Mouse (Mus musculus) limb, embryonic 15.5 days (tissue): ENCODE results near the gene Ppp1r3g. TPM values are rescaled to one million over a fixed set of nuclear protein-coding genes. Genes with fewer than 3 reads are reported as not detected.

Experiments used
- ATAC-seq: fragments of 200-750 bp; cut with Nextera tagmentation; 2 replicates; pipeline ENCODE4 v1.8.0; 2017; ENCODE audit warnings: low read depth, moderate TSS enrichment; ENCODE audit not compliant: insufficient number of reproducible peaks, low FRiP score, low TSS enrichment
- H3K27ac ChIP-seq: fragments of 300-500 bp; sonication (generic); 2 replicates; pipeline ENCODE4 v1.5.1; 2015; ENCODE audit warnings: moderate library complexity, mild to moderate bottlenecking, inconsistent platforms
- H3K27me3 ChIP-seq: fragments of 300-500 bp; sonication (generic); 2 replicates; pipeline ENCODE4 v1.6.1; 2015; ENCODE audit warnings: inconsistent platforms
- H3K36me3 ChIP-seq: fragments of 300-500 bp; sonication (generic); 2 replicates; pipeline ENCODE4 v1.6.1; 2015; ENCODE audit warnings: inconsistent platforms
- H3K4me1 ChIP-seq: fragments of 300-500 bp; sonication (generic); 2 replicates; pipeline ENCODE4 v1.6.1; 2015; ENCODE audit warnings: inconsistent platforms
- H3K4me2 ChIP-seq: fragments of 300-500 bp; sonication (generic); 2 replicates; pipeline ENCODE4 v1.6.1; 2015; ENCODE audit warnings: mild to moderate bottlenecking, inconsistent platforms
- H3K4me3 ChIP-seq: fragments of 300-500 bp; sonication (generic); 2 replicates; pipeline ENCODE4 v1.5.1; 2015; ENCODE audit warnings: mild to moderate bottlenecking, inconsistent platforms
- H3K9ac ChIP-seq: fragments of 300-500 bp; sonication (generic); 2 replicates; pipeline ENCODE4 v1.6.1; 2015; ENCODE audit warnings: inconsistent platforms
- H3K9me3 ChIP-seq: fragments of 300-500 bp; sonication (generic); 2 replicates; pipeline ENCODE4 v1.6.1; 2016; ENCODE audit warnings: inconsistent platforms
- WGBS: fragments of 180-500 bp; shearing (Covaris S2); methylation state at CpG from one replicate; pipeline ENCODE4 v1.1.7; 2015; 5-methylcytosine and 5-hydroxymethylcytosine counted together
- polyA plus RNA-seq: library from polyadenylated mRNA; unstranded; fragments of >200 nt; fragmentation: Nextera tagmentation; extraction: Ambion mirVana; gene quantifications from 2 replicates; pipeline ENCODE4 v1.2.1, GENCODE M21; 2015

Gene Ppp1r3g
- 2.2 and 3.2 TPM in 2 replicates for polyA plus RNA-seq

DNA sequence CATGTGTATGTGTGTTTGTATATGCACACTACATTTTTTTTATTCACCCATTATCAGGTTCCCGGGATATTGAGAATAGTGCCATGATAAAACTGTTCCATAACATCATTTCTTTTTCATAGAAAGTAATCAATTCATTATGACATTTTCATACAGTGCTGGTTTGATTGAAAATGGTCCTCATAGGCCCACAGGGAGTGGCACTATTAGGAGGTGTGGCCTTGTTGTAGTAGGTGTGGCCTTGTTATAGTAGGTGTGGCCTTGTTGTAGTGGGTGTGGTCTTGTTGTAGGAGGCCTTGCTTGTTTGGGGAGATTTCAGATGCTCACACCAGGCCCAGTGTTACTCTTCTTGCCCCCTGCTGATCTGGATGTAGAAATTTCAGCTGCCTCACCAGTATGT, at the start of gene Ppp1r3g:
TSS of gene Ppp1r3g (plus strand) at position 301 of the 400 bp plus-strand sequence.
- H3K9me3 ChIP-seq = no peaks in the 10 kb centered on the region

DNA sequence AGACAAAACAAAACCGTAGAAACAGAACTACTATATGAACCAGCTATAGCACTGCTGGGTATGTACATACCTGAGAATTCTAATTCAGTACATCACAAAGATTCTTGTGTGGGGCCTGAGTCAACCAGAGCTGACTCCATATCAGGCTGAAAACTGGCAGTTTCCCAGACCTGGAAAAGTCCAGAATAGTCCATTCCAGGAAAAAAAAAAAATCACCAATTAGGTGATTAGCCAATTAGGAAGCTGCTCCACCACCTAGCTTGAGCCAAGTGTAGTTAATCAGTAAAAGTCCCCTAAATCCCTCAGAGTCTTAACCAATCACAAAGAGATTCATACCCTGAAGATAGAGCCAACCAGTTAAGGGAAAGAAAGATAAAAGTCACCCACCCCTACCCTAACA, 47.2 kb upstream of the Ppp1r3g start:
- 91% methylated on average over 1 of the region's 1 CpGs for WGBS
- 0 out of 2 replicates have a peak, but pooled peaks cover 1% of the 10 kb centered on the region for H3K4me1 ChIP-seq
- no peak overlapping the region for H3K4me3 ChIP-seq
- H3K36me3 ChIP-seq = no peaks in the 10 kb centered on the region
- no peaks in the 10 kb centered on the region for H3K27me3 ChIP-seq
- no peak for ATAC-seq
- H3K27ac ChIP-seq = no peak overlapping the region
- no peak overlapping the region for H3K9ac ChIP-seq
- H3K9me3 ChIP-seq = no peaks in the 10 kb centered on the region
- no peak overlapping the region for H3K4me2 ChIP-seq

More for the DNA sequence above, at the start of gene Ppp1r3g:
- ATAC-seq = no peak
- no peak within 1 kb of the TSS for H3K4me3 ChIP-seq
- H3K9ac ChIP-seq = no peak within 1 kb of the TSS
- H3K4me1 ChIP-seq = no peaks in the 10 kb centered on the region
- WGBS = 91% methylated on average over 1 of the region's 1 CpGs
- no peaks in the 10 kb centered on the region for H3K36me3 ChIP-seq
- no peaks in the 10 kb centered on the region for H3K27me3 ChIP-seq
- H3K4me2 ChIP-seq = no peak within 1 kb of the TSS
- no peak within 1 kb of the TSS for H3K27ac ChIP-seq

GRCm38 (mm10) chr13:35937991-35938390, 20.6 kb upstream of the Ppp1r3g start:
- Histone ChIP-seq H3K36me3 (no peaks in the 10 kb centered on the region), H3K4me1 (no peaks in the 10 kb centered on the region), H3K4me3 (no peak overlapping the region), H3K9me3 (no peaks in the 10 kb centered on the region), H3K27ac (no peak overlapping the region), H3K4me2 (no peak overlapping the region), H3K9ac (no peak overlapping the region), H3K27me3 (no peaks in the 10 kb centered on the region)
- no peak for ATAC-seq
- WGBS = 51% methylated on average over 2 of the region's 2 CpGs

GRCm38 (mm10) chr13:35939871-35940665, 18.6 kb upstream of the Ppp1r3g start:
- Histone ChIP-seq H3K9me3 (no peaks in the 10 kb centered on the region), H3K27ac (no peak overlapping the region), H3K9ac (no peak overlapping the region), H3K4me1 (no peaks in the 10 kb centered on the region), H3K36me3 (no peaks in the 10 kb centered on the region), H3K4me3 (no peak overlapping the region), H3K27me3 (no peaks in the 10 kb centered on the region), H3K4me2 (no peak overlapping the region)
- ATAC-seq = no peak
- 56% methylated on average over 18 of the region's 18 CpGs for WGBS

DNA sequence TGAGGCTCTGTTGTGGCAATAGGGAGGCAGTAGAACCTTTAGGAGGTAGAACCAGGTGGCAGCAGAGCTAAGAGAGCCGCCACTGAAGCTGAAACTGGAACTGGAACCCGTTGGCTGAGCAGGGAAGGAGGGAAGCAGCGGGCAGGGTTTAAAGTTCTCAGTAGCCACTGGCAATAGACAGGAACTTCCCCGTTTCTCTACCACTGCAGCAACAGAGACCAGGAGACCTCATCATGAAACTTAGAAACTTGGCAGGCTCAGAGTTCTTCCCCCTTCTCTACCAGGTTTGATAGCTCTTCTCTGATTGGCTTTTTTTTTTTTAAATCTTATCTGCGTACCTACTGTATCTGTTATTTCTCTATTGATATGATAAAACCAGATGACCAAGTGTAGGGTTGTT, 17.7 kb upstream of the Ppp1r3g start:
- H3K36me3 ChIP-seq = no peaks in the 10 kb centered on the region
- no peaks in the 10 kb centered on the region for H3K4me1 ChIP-seq
- no peak for ATAC-seq
- WGBS = 82% methylated on average over 5 of the region's 5 CpGs
- no peaks in the 10 kb centered on the region for H3K27me3 ChIP-seq
- H3K4me3 ChIP-seq = no peak overlapping the region
- H3K4me2 ChIP-seq = no peak overlapping the region
- no peaks in the 10 kb centered on the region for H3K9me3 ChIP-seq
- no peak overlapping the region for H3K27ac ChIP-seq
- no peak overlapping the region for H3K9ac ChIP-seq

DNA sequence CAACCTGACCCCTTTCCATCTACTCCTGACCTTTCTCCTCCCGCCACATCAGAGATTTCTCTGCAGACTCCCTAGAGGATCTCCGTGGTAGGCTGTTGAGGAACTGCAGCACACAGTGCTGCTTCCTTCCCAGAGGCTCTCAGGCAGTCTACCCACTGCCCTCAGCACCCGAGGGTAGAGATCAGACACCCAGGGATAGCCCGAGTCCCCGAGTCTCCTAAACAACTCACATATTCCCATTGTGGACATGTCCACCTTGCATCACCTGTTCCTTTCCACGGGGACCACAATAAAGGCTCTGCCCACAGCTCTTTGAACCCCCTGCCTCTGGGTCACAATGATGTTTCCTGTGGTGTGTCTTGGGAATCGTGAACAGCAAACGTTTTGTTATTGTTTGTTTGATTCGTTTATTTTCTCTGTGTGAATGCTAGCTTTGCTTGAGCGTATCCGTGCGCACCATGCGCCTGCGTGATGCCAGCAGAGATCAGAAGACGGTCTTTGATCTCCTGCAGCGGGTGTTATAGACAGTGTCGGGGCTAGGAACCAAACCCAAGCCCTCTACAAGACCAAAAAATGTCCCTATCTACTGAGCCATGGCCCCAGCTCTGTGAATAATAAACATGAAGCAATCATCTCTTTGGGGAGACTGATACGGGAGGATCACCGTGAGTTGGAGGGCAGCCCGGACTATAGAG, 11.8 kb upstream of the Ppp1r3g start:
- Histone ChIP-seq H3K4me3 (no peak overlapping the region), H3K4me2 (no peak overlapping the region), H3K9me3 (no peaks in the 10 kb centered on the region), H3K36me3 (no peaks in the 10 kb centered on the region), H3K27ac (no peak overlapping the region), H3K4me1 (no peaks in the 10 kb centered on the region), H3K27me3 (no peaks in the 10 kb centered on the region), H3K9ac (no peak overlapping the region)
- WGBS = 73% methylated on average over 20 of the region's 20 CpGs
- no peak for ATAC-seq

DNA sequence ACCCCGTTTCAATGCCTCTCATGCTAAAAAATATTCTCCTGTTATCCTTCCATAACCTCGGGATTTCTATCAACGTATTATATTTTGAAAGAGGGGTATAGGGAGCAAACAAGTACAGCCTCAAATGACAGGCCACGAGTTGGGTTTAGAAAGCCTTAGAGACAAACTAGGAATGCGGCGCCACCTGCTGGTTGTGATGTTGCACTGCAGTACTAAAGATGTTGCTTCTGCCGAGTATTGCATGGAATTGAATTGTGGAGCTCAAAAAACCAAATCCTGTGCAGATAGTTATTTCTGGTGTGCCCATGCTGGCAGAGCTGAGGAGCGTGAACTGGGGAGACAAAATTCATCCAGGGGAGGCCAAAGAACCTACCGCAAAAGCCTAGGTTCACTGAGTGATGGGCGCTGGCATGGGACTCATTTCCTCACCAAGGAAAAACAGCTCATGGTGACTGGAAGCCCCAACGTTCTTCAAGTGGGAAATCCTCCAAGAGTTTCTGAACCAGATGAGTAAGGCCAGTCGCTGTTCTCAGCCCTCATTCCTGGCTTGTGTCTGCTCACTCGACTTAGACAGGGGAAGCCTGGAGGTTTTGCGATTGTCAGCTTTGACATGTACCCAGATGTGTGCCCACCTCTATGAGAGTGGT, 11.2 kb upstream of the Ppp1r3g start:
- no peak overlapping the region for H3K9ac ChIP-seq
- H3K4me3 ChIP-seq = no peak overlapping the region
- no peaks in the 10 kb centered on the region for H3K4me1 ChIP-seq

GRCm38 (mm10) chr13:35949814-35950455, 8.7 kb upstream of the Ppp1r3g start:
- no peak overlapping the region for H3K4me2 ChIP-seq
- 68% methylated on average over 17 of the region's 17 CpGs for WGBS
- H3K4me3 ChIP-seq = no peak overlapping the region
- ATAC-seq = no peak
- no peaks in the 10 kb centered on the region for H3K4me1 ChIP-seq
- no peaks in the 10 kb centered on the region for H3K36me3 ChIP-seq
- H3K27me3 ChIP-seq = no peaks in the 10 kb centered on the region
- H3K9me3 ChIP-seq = no peaks in the 10 kb centered on the region
- no peak overlapping the region for H3K27ac ChIP-seq
- no peak overlapping the region for H3K9ac ChIP-seq

More for the DNA sequence above, 11.2 kb upstream of the Ppp1r3g start:
- no peak for ATAC-seq
- no peaks in the 10 kb centered on the region for H3K36me3 ChIP-seq
- H3K27me3 ChIP-seq = no peaks in the 10 kb centered on the region
- no peaks in the 10 kb centered on the region for H3K9me3 ChIP-seq
- no peak overlapping the region for H3K4me2 ChIP-seq
- WGBS = 19% methylated on average over 14 of the region's 14 CpGs
- H3K27ac ChIP-seq = no peak overlapping the region

GRCm38 (mm10) chr13:35959391-35960067, 890 bp downstream of the Ppp1r3g start:
- 68% methylated on average over 12 of the region's 12 CpGs for WGBS
- no peak for ATAC-seq
- Histone ChIP-seq H3K9ac (no peak overlapping the region), H3K27ac (no peak overlapping the region), H3K36me3 (no peaks in the 10 kb centered on the region), H3K4me3 (no peak overlapping the region), H3K4me2 (no peak overlapping the region), H3K9me3 (no peaks in the 10 kb centered on the region), H3K27me3 (no peaks in the 10 kb centered on the region), H3K4me1 (no peaks in the 10 kb centered on the region)

DNA sequence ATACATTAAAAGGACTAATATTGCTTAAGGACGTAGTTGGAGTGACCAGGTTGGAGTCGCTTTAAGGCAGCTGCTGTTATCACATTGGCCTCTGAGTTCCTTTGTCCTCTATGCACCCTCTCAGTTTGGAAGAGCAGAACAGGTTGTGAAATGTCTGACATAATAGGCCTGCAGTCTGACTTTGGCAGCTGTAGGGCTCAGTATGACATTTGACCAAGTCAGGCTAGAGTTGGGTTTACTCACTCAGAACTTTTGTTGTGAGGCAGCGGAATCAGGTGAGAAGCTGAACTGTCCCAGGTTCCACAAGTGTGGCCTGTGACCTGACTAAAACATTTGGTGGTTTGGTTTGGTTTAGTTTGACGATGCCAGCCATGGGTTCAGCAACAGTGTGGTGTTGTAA, 4.9 kb downstream of the Ppp1r3g start:
- Histone ChIP-seq H3K9ac (no peak overlapping the region), H3K27ac (no peak overlapping the region), H3K4me3 (no peak overlapping the region), H3K36me3 (no peaks in the 10 kb centered on the region), H3K9me3 (no peaks in the 10 kb centered on the region), H3K4me2 (no peak overlapping the region), H3K27me3 (no peaks in the 10 kb centered on the region; the same call in 1 of the 2 replicates), H3K4me1 (peaks cover 10% of the 10 kb centered on the region)
- 91% methylated on average over 4 of the region's 4 CpGs for WGBS
- no peak for ATAC-seq

- Histone ChIP-seq H3K4me3 (peak overlapping the region; percentile 61), H3K4me2 (peak overlapping the region; percentile 100), H3K27ac (no peak overlapping the region), H3K4me1 (peaks cover 24% of the 10 kb centered on the region), H3K9ac (no peak overlapping the region; the same call in 1 of the 2 replicates), H3K27me3 (peaks cover 14% of the 10 kb centered on the region; the same call in 1 of the 2 replicates), H3K36me3 (no peaks in the 10 kb centered on the region), H3K9me3 (no peaks in the 10 kb centered on the region)
- ATAC-seq = no peak
- WGBS = 6% methylated on average over 15 of the region's 15 CpGs
Observed at GRCm38 (mm10) chr13:35967690-35968089, 9.1 kb downstream of the Ppp1r3g start.
